Mouse (Mus musculus) kidney, embryonic 14.5 days (tissue): ENCODE data around the gene Cdc40. TPM values are rescaled to one million over a fixed set of nuclear protein-coding genes. Genes with fewer than 3 reads are reported as not detected.

Experiments used
- ATAC-seq: fragments of 200-750 bp; cut with Nextera tagmentation; 2 replicates; pipeline ENCODE4 v1.8.0; 2017; ENCODE audit warnings: moderate number of reproducible peaks, mild to moderate bottlenecking, moderate TSS enrichment, moderate library complexity; ENCODE audit not compliant: low FRiP score, low TSS enrichment
- H3K27ac ChIP-seq: fragments of 300-500 bp; sonication (generic); 2 replicates; pipeline ENCODE4 v1.5.1; 2014; ENCODE audit warnings: low read depth, mild to moderate bottlenecking, low read length, moderate library complexity, mixed read lengths
- H3K27me3 ChIP-seq: fragments of 300-500 bp; sonication (generic); 2 replicates; pipeline ENCODE4 v1.6.1; 2014; ENCODE audit warnings: mild to moderate bottlenecking, low read length; ENCODE audit not compliant: control insufficient read depth, insufficient read depth
- H3K36me3 ChIP-seq: fragments of 300-500 bp; sonication (generic); 2 replicates; pipeline ENCODE4 v1.6.1; 2014; ENCODE audit warnings: low read length, mixed read lengths; ENCODE audit not compliant: control insufficient read depth, insufficient read depth
- H3K4me1 ChIP-seq: fragments of 300-500 bp; sonication (generic); 2 replicates; pipeline ENCODE4 v1.6.1; 2014; ENCODE audit warnings: low read length, mixed read lengths; ENCODE audit not compliant: control insufficient read depth, insufficient read depth
- H3K4me2 ChIP-seq: fragments of 300-500 bp; sonication (generic); replicated peaks from 2 replicates; pipeline ENCODE4 v1.6.1; 2014; ENCODE audit warnings: low read depth, mild to moderate bottlenecking, low read length
- H3K4me3 ChIP-seq: fragments of 300-500 bp; sonication (generic); 2 replicates; pipeline ENCODE4 v1.5.1; 2014; ENCODE audit warnings: mild to moderate bottlenecking, low read length
- H3K9ac ChIP-seq: fragments of 300-500 bp; sonication (generic); 2 replicates; pipeline ENCODE4 v1.6.1; 2014; ENCODE audit warnings: low read depth, mild to moderate bottlenecking, low read length, moderate library complexity
- H3K9me3 ChIP-seq: fragments of 300-500 bp; sonication (generic); 2 replicates; pipeline ENCODE4 v1.6.1; 2016; ENCODE audit warnings: low read length; ENCODE audit not compliant: control insufficient read depth
- WGBS: fragments of 180-500 bp; shearing (Covaris S2); extraction: QIAGEN DNeasy Blood & Tissue Kit; methylation state at CpG from one replicate; pipeline ENCODE4 v1.1.7; 2014; 5-methylcytosine and 5-hydroxymethylcytosine counted together
- polyA plus RNA-seq: library from polyadenylated mRNA; unstranded; fragments of >200 nt; fragmentation: Nextera tagmentation; extraction: Ambion mirVana; gene quantifications from 2 replicates; pipeline ENCODE4 v1.2.1, GENCODE M21; 2014

The Cdc40 gene
- polyA plus RNA-seq, 1 experiment from 2014 or later, result 42.1 TPM

DNA sequence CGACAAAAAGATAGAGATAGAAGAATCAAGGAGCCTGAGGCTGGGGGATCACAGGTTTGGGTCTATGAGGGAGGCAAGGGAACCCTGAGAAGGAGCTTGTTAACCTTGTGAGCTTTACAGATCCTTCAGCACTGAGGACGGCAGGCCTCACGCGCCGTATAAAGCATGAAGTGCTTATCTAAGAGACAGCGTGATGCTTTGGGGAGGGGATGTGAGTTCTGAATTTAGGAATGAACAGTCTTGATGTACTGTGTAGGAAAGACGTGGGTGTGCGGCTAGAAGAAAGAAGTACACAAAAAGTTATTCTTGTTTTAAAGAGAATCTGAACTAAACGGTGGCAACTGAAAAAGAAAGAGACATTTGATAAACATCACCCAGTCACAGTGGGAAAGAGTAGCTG, 3.1 kb downstream of the Cdc40 start:
- H3K27me3 ChIP-seq, result no peaks in the 10 kb centered on the region
- no peak overlapping the region for H3K4me3 ChIP-seq
- no peak overlapping the region for H3K9ac ChIP-seq
- ATAC-seq, result no peak
- peaks cover 9% of the 10 kb centered on the region; the same call in 1 of the 2 replicates for H3K4me1 ChIP-seq
- H3K27ac ChIP-seq, result no peak overlapping the region
- H3K36me3 ChIP-seq, result no peaks in the 10 kb centered on the region; the same call in 1 of the 2 replicates
- no peak overlapping the region for H3K4me2 ChIP-seq
- 89% methylated on average over 9 of the region's 9 CpGs for WGBS
- no peaks in the 10 kb centered on the region for H3K9me3 ChIP-seq

DNA sequence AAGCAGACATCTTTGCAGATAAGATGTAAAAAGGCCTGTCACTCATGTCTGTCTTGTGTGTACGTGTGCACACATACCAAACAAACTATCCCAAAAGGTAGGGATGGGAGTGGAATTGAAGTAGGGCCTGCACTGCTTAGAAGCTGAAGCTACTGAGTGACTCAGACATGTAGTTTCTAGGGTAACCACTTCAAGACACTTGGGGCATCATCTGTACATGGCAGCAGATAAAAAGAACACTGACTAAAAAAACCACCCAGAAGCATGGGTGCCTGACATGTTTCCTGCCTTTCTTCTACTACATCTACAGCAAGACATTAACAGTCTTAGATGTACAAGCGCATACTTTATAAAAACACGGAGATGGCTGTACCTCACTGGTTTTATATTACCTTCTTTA, 4.9 kb downstream of the Cdc40 start:
- H3K4me1 ChIP-seq, result peaks cover 9% of the 10 kb centered on the region; the same call in 1 of the 2 replicates
- 87% methylated on average over 3 of the region's 3 CpGs for WGBS
- no peaks in the 10 kb centered on the region; the same call in 1 of the 2 replicates for H3K36me3 ChIP-seq
- no peak overlapping the region for H3K27ac ChIP-seq
- no peaks in the 10 kb centered on the region for H3K27me3 ChIP-seq
- no peaks in the 10 kb centered on the region for H3K9me3 ChIP-seq
- ATAC-seq, result no peak
- H3K4me3 ChIP-seq, result no peak overlapping the region
- H3K9ac ChIP-seq, result no peak overlapping the region
- no peak overlapping the region for H3K4me2 ChIP-seq

DNA sequence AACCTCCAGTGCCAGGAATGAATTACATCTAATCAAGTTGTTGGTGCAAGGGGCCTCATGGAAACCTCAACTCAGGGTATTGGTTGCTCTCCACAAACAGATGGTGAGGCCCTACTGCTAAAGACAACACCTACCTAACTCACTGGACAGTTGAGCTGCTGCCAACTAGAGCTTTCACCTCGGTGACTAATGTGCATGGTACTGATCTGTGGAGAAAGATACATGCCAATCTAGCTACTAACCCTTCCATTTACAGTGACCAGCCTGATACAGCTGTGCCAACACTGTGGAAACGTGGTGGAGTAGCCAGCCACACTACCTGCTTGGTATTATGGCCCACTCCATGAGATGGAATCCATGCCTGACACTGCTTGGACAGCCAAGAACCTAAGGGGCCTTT, 11.1 kb downstream of the Cdc40 start:
- ATAC-seq, result no peak
- 84% methylated on average over 2 of the region's 2 CpGs for WGBS
- no peaks in the 10 kb centered on the region for H3K27me3 ChIP-seq
- no peak overlapping the region for H3K9ac ChIP-seq
- H3K36me3 ChIP-seq, result peaks cover 7% of the 10 kb centered on the region; the same call in 1 of the 2 replicates
- no peaks in the 10 kb centered on the region for H3K9me3 ChIP-seq
- H3K4me1 ChIP-seq, result no peaks in the 10 kb centered on the region
- no peak overlapping the region for H3K27ac ChIP-seq
- no peak overlapping the region for H3K4me3 ChIP-seq
- no peak overlapping the region for H3K4me2 ChIP-seq

DNA sequence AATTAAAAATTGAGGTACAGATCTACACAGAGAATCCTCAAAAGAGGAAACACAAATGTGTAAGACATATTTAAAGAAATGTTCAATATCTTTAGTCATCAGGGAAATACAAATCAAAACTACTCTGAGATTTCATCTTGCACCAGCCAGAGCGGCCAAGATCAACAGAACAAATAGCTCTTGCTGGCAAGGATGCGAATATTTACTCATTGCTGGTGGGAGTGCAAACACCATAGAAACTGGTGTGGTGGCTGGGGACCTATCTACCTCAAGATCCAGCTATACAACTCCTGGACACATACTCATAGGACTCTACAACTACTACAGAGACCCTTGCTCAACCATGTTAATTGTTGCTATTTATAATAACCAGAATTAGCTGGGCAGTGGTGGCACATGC, 11.8 kb downstream of the Cdc40 start:
- no peak overlapping the region for H3K4me3 ChIP-seq
- H3K36me3 ChIP-seq, result peaks cover 7% of the 10 kb centered on the region; the same call in 1 of the 2 replicates
- H3K4me1 ChIP-seq, result no peaks in the 10 kb centered on the region
- no peak for ATAC-seq
- WGBS, result 95% methylated on average over 2 of the region's 2 CpGs
- H3K27me3 ChIP-seq, result no peaks in the 10 kb centered on the region
- H3K27ac ChIP-seq, result no peak overlapping the region
- H3K9ac ChIP-seq, result no peak overlapping the region
- H3K9me3 ChIP-seq, result no peaks in the 10 kb centered on the region
- H3K4me2 ChIP-seq, result no peak overlapping the region

GRCm38 (mm10) chr10:40868081-40868480, 15.0 kb downstream of the Cdc40 start:
- no peaks in the 10 kb centered on the region for H3K9me3 ChIP-seq
- no peak overlapping the region for H3K4me3 ChIP-seq
- no peak overlapping the region for H3K27ac ChIP-seq
- H3K36me3 ChIP-seq, result peaks cover 19% of the 10 kb centered on the region; the same call in 1 of the 2 replicates
- WGBS, result 92% methylated on average over 2 of the region's 2 CpGs
- no peak overlapping the region for H3K9ac ChIP-seq
- no peaks in the 10 kb centered on the region for H3K27me3 ChIP-seq
- no peaks in the 10 kb centered on the region for H3K4me1 ChIP-seq
- no peak for ATAC-seq
- no peak overlapping the region for H3K4me2 ChIP-seq

DNA sequence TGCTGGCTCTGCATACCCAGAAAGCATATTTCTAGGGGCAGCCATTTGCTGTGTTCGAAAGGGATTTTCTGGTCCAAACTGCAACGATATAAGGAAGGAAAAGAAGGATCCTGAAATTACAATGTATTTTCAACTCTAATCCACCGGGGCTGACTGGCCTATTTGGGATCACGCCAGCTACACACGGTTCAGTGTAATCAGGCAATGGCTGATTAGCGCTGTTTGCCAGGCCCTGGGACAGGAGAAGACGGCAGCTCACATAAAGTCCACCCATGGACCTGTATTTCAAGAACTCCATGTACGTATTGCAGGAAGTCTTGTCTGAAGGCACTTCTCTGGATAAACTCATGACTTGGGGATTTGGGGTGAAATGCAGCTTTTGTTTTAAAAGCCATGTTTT, 25.5 kb downstream of the Cdc40 start:
- 90% methylated on average over 8 of the region's 8 CpGs for WGBS
- ATAC-seq, result no peak

GRCm38 (mm10) chr10:40856703-40857102, 26.4 kb downstream of the Cdc40 start:
- Histone ChIP-seq H3K4me1 (no peaks in the 10 kb centered on the region), H3K9ac (no peak overlapping the region), H3K4me2 (no peak overlapping the region), H3K36me3 (no peaks in the 10 kb centered on the region), H3K27me3 (no peaks in the 10 kb centered on the region), H3K9me3 (no peaks in the 10 kb centered on the region), H3K4me3 (no peak overlapping the region), H3K27ac (no peak overlapping the region)
- no peak for ATAC-seq
- WGBS, result 90% methylated on average over 7 of the region's 7 CpGs

More for the DNA sequence above, 25.5 kb downstream of the Cdc40 start:
- H3K9me3 ChIP-seq, result no peaks in the 10 kb centered on the region
- no peak overlapping the region for H3K27ac ChIP-seq
- H3K4me3 ChIP-seq, result no peak overlapping the region
- no peaks in the 10 kb centered on the region for H3K4me1 ChIP-seq
- H3K27me3 ChIP-seq, result no peaks in the 10 kb centered on the region
- no peaks in the 10 kb centered on the region for H3K36me3 ChIP-seq
- H3K9ac ChIP-seq, result no peak overlapping the region
- no peak overlapping the region for H3K4me2 ChIP-seq

DNA sequence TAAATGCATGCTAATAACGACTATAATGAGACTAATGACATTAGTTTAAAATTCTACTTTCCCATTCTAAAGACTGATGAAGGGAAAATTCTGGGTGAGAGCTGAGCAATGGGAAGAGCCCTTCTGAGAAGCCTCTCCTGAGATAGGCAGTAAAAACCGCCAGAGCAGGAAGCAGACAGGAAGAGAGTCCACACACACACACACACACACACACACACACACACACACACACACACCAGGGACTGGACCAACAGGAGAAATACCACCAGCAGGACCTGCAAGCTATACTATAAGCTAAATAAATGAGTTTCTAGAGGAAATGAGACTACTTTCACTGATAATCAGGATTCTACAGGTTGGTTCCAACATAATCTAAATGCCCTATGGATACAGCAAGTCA, 27.5 kb downstream of the Cdc40 start:
- ATAC-seq, result no peak
- H3K4me1 ChIP-seq, result no peaks in the 10 kb centered on the region
- H3K4me3 ChIP-seq, result no peak overlapping the region
- H3K36me3 ChIP-seq, result no peaks in the 10 kb centered on the region
- H3K27ac ChIP-seq, result no peak overlapping the region
- WGBS, result 61% methylated on average over 2 of the region's 2 CpGs
- H3K9ac ChIP-seq, result no peak overlapping the region
- no peak overlapping the region for H3K4me2 ChIP-seq
- H3K27me3 ChIP-seq, result no peaks in the 10 kb centered on the region
- H3K9me3 ChIP-seq, result no peaks in the 10 kb centered on the region

DNA sequence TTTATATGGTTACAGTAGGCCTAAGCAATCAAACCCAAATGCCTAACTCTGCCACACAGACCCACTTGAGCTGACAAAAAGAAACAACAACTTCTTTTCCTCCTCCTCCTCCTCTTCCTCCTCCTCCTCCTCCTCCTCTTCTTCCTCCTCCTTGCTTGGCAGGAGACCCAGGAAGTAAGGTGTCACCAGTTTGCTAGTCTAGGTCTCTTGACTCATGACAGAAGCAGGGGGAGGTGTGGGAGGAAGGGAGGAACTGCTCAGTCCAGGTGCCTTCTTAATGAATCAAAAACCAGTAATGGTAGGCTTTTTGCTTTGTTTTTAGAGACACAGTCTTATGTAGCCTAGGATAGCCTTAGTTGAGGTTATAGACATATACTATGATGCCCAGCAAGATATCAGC, 32.0 kb downstream of the Cdc40 start:
- ATAC-seq, result no peak
- Histone ChIP-seq H3K9ac (no peak overlapping the region), H3K36me3 (peaks cover 30% of the 10 kb centered on the region; the same call in 1 of the 2 replicates), H3K27ac (no peak overlapping the region), H3K4me1 (no peaks in the 10 kb centered on the region), H3K9me3 (no peaks in the 10 kb centered on the region), H3K4me2 (no peak overlapping the region), H3K27me3 (no peaks in the 10 kb centered on the region), H3K4me3 (no peak overlapping the region)
